Mouse (Mus musculus) cerebellum, postnatal 4 days (tissue): Measurements from ENCODE around the gene Lif.
A peak's percentile ranks its signal among the peaks of the same experiment; 100 is the strongest.

Source experiments
- DNase-seq, 2 experiments: peaks; one replicate each; pipeline ENCODE4 v3.0.0; 2022; ENCODE audit warnings: low spot score in 2 of 2, mixed read lengths in 1 of 2

Gene Lif

DNA sequence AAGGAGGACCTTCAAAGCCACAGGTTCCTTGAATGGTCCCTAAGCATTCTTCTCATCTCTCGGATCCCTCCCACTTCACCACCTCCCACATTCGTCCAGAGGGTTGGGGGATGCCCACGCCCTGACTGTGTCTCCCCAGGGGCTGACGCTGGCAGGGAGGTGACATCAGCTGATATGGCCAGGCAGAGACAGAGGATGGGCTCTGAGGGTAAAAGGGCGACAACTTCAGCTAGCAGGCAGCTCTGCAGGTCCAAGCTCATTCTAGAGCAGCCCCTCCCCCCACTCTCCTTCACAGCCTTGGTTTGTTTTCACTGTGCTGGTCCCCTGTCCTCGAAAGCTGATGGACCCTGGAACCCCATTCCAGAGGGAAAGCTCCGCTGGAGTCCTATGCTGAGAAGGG, 41.3 kb downstream of the Lif start:
- DNase-seq = no peak

DNA sequence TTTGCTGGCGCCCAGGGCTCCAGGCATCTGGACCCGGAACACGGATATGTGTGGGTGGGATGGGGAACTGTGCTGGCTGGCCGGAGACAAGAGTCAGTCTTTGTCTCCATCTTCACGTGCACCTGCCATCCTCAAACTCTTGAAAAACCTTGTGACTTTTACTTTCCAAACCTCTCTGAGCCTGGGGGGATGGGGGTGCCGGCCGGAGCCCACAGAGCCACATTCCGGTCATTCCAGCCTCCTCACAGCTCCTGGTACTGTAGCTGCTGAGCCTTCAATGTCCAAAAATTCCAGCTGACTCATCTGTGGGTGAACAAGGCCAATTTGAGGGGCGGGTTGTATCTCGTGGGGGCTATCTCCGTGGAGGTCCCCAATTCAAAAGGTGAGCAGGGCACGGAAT, 41.8 kb downstream of the Lif start:
- DNase-seq = no peak

GRCm38 (mm10) chr11:4299735-4300474, 42.5 kb downstream of the Lif start:
- DNase-seq = no peak

- no peak for DNase-seq
These were observed 43.3 kb downstream of the Lif start for GRCm38 (mm10) chr11:4300683-4301082.

DNA sequence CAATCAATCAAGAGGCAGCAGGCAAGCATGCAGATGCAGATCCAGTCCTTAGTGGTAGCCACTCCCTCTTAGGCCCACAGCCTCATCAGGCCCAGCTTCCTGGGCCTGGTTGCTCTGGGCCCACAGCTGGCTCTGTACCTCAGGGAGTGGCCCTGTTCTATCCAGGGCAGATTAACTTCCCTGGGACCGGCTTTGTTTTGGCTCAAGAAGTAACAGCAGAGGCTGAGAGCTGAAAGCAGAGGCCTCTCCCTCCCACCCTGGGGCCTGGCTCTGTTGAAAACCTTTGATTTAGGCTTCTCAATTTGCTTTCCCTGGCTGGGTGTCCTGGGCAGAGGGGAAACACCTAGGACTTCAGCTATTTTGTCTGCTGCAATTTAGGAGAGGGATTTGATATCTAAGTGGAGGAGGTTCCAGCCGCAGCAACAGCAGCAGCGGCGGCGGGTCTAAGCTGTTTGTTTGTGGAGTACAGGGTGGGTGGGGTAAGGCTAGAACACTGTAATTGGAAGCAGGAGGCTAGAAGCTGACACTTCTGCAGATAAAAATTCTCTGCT, 45.1 kb downstream of the Lif start:
- no peak for DNase-seq

DNA sequence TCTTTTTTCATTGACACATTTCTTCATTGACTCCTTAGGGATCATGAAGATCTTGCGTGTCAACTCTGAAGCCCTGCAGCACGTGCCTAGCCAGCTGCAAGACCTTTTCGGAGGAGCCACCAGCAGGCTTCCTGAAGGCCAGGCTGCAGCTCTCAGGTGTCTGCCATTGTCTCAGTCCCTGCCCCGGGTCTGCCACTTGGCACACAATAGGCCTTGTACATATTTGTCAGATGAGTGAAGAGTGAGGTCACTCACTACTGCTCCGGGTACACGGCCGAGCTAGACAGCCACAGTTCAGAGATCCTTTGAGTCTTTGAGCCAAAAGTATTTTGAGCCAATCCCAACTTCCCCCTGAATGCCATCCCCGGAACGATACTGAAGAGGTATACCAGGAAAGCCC, 45.7 kb downstream of the Lif start:
- DNase-seq = no peak

DNA sequence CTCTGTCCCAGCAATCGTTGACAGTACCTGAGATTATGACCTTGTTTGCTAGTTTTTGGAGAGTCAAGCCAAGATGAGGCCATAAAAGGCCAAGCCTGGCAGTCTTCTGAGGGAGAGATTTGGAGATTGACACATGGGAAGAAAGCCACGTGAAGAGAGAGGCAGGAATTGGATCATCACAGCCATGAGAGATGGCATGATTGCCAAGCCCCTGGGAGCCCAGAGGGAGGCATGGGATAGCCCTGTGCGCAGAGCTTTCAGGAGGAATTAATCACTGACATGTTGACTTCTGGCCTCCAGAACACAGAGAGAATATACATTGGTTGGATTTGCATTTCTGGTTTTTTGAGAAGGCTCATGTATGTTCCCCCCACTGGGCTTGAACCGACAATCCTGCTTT, 46.8 kb downstream of the Lif start:
- no peak for DNase-seq

- no peak for DNase-seq
These were observed 47.7 kb downstream of the Lif start for GRCm38 (mm10) chr11:4305090-4305489.

DNA sequence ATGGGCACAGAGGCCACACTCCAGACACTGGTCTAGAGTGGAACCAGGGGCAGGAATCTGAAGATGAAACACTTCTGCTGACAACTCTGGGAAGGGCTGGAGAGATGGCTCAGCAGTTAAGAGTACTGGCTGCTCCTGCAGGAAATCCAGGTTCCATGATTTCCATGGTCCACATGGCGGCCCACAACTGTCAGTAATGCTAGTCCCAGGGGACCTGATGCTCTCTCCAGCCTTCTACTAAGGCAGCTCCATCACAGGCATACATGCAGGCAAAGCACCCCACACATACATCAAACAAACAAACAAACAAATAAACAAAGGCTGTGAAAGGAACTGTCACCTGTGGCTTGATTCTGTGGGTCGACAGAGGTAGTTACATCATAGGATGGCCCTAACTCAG, 48.7 kb downstream of the Lif start:
- no peak for DNase-seq

- no peak for DNase-seq
These were observed 50.7 kb downstream of the Lif start for GRCm38 (mm10) chr11:4308060-4308513.

DNA sequence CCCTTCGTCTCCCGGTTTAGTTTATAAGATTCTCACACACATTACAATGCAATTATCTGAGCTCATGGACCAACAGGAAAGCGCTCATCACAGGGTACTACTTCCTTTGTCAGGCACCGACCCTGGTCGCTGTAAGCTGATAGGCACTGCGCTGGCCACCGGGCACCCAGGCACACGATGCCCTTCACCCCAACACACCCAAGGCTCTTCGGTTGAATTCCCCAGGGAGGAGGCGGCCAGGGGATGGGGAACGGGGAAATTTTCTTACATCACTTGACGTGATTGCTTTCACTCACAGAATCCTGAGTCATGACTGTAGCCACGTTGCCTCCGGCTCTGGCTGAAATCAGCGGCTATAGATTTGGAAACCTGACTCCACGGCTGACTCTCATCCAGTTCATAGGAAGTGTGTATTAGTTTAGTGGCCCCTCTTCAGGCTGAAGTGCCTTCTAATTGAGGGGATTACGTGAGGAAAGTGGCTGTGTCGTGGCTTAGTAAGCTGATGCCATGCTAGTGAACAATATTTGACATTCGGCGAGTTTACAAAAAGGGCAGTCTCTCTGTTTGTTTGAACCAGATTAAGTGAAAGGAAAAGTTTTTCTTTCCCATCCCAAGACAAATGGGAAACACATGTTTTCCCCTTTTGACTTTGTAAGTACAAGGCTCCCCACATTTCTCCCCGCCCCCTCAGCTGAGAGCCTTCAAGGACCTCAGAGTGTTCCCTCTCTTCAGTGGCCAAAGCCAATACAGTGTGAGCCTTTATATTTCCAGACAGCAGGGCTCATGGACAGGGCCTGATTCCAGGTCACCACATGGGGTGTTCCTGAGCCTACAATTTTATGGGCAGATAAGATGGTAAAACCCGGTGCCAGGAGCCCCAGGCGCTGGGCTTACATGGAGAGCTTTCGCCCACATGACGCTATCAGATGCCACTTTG, 51.4 kb downstream of the Lif start:
- peak in 1 of 2 experiments; percentile 41 for DNase-seq

GRCm38 (mm10) chr11:4309613-4310012, 52.3 kb downstream of the Lif start:
- no peak for DNase-seq

DNA sequence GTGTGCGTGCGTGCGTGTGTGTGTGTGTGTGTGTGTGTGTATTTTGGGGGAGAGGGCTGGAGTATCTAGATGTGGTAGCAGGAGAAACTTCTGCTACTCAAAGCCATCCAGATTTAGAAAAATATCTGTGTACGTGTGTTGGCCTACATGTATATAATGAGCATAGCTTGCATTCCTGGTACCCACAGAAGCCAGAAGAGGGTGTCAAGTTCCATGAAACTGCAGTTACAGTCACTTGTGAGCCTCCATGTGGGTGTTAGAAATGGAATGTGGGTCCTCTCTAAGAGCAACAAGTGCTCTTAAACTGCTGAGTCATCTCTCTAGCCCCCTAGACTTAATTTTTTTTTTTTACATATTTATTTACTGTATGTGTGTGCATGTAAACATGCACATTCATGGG, 53.0 kb downstream of the Lif start:
- no peak for DNase-seq

DNA sequence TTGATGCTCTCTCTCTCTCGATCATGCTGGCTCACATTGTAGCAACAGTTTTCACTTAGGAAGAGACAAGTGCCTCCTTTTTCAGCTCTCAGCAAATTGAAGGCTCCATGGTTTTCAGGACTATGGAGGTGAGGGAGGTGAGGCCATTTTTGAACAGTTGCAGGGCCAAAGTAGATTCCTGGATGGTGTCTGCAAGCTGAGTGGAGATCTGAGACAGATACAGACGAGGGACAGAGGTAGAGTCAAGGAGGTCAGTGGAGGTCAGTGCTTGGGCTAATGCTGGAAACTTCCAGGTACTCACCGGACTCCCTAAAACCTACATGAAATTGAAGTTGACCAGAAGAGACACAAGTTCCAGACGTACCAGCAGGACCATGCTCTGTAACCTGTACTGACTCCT, 54.8 kb downstream of the Lif start:
- no peak for DNase-seq

DNA sequence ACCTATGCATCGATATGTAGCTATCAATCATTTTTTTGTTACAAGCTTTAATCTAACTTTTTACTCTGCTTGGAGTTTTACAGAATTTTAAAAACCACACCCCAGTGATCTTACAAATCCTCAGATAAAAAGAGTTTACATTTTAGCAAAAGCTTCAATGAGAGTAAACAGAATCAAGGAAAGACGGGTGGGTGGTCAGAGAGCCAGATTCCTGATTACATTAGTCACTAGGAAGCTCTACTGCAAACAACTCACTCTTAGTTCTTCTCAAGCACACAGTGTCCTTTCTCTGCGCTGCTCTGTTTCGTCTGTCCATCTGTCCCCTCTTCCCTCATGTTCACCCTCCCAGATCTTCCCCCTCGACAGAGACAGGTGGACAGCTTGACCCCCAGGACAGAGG, 59.9 kb downstream of the Lif start:
- no peak for DNase-seq

- no peak for DNase-seq
These were observed 60.7 kb downstream of the Lif start for GRCm38 (mm10) chr11:4318011-4318410.

- DNase-seq = no peak
These were observed 62.0 kb downstream of the Lif start for GRCm38 (mm10) chr11:4319212-4319955.

- no peak for DNase-seq
These were observed 63.5 kb downstream of the Lif start for GRCm38 (mm10) chr11:4320876-4321275.
